Mouse (Mus musculus) thymus, postnatal 0 days (tissue): ENCODE measurements around the gene Ubxn10. TPM values are rescaled to one million over a fixed set of nuclear protein-coding genes. Genes with fewer than 3 reads are reported as not detected.
A peak's percentile ranks its signal among the peaks of the same experiment; 100 is the strongest.

Experiments used
- DNase-seq: peaks from one replicate; pipeline ENCODE4 v3.0.0-alpha.2; 2015; ENCODE audit warnings: low spot score
- polyA plus RNA-seq: library from polyadenylated mRNA; unstranded; fragments of >200 nt; fragmentation: Nextera tagmentation; extraction: Ambion mirVana; gene quantifications from 2 replicates; pipeline ENCODE4 v1.2.1, GENCODE M21; 2015

Gene Ubxn10
- 0.41 and 0.46 TPM in 2 replicates for polyA plus RNA-seq

- no peak for DNase-seq
These were observed at the start of gene Ubxn10 for GRCm38 (mm10) chr4:138737031-138737430. TSS of gene Ubxn10 (minus strand) at chr4:138737167.

GRCm38 (mm10) chr4:138786141-138786540, 49.2 kb upstream of the Ubxn10 start:
- DNase-seq = no peak

GRCm38 (mm10) chr4:138785721-138786120, 48.8 kb upstream of the Ubxn10 start:
- no peak for DNase-seq

- no peak for DNase-seq
These were observed 45.1 kb upstream of the Ubxn10 start for GRCm38 (mm10) chr4:138782098-138782497.

GRCm38 (mm10) chr4:138780300-138780699, 43.3 kb upstream of the Ubxn10 start:
- DNase-seq = no peak

GRCm38 (mm10) chr4:138777417-138778407, 40.7 kb upstream of the Ubxn10 start:
- no peak for DNase-seq

GRCm38 (mm10) chr4:138775435-138775834, 38.5 kb upstream of the Ubxn10 start, which contains the start of gene Pla2g2d:
TSS of gene Pla2g2d (plus strand) at chr4:138775735.
- DNase-seq = no peak

- DNase-seq = no peak
These were observed 35.4 kb upstream of the Ubxn10 start for GRCm38 (mm10) chr4:138772386-138772785.

GRCm38 (mm10) chr4:138771970-138772369, 35.0 kb upstream of the Ubxn10 start:
- no peak for DNase-seq

GRCm38 (mm10) chr4:138762266-138762665, 25.3 kb upstream of the Ubxn10 start:
- DNase-seq = no peak

GRCm38 (mm10) chr4:138757416-138757815, 20.4 kb upstream of the Ubxn10 start, which contains the start of gene Pla2g2f:
TSS of gene Pla2g2f (minus strand) at chr4:138757626.
- DNase-seq = no peak

- no peak for DNase-seq
These were observed 19.0 kb upstream of the Ubxn10 start for GRCm38 (mm10) chr4:138755983-138756382.

- DNase-seq = no peak
These were observed 18.5 kb upstream of the Ubxn10 start for GRCm38 (mm10) chr4:138755439-138755838.

- no peak for DNase-seq
These were observed 17.5 kb upstream of the Ubxn10 start for GRCm38 (mm10) chr4:138754432-138754831.

GRCm38 (mm10) chr4:138753608-138754007, 16.6 kb upstream of the Ubxn10 start:
- DNase-seq = no peak

GRCm38 (mm10) chr4:138752603-138753002, 15.6 kb upstream of the Ubxn10 start:
- DNase-seq = no peak

- DNase-seq = peak; percentile 18
These were observed 11.6 kb upstream of the Ubxn10 start for GRCm38 (mm10) chr4:138748369-138749072.

GRCm38 (mm10) chr4:138747851-138748250, 10.9 kb upstream of the Ubxn10 start:
- DNase-seq = no peak

- no peak for DNase-seq
These were observed 9.9 kb upstream of the Ubxn10 start for GRCm38 (mm10) chr4:138746866-138747265.

- DNase-seq = no peak
These were observed 8.9 kb upstream of the Ubxn10 start for GRCm38 (mm10) chr4:138745884-138746283.

- DNase-seq = no peak
These were observed 2.3 kb upstream of the Ubxn10 start for GRCm38 (mm10) chr4:138739136-138739851.
